Comparison of ENCODE assay signal across 20 mouse cellular contexts in genomic region chr7:144143941-144144340, GRCm38 (mm10).
A peak's percentile ranks its signal among the peaks of the same experiment; 100 is the strongest.
DNase-seq lines count a peak whose midpoint lies in the region; ATAC-seq and TF ChIP-seq lines count a peak whose summit lies in the region.
"Had no signal": no experiment of that assay in that cellular context is flagged by ENCODE, and none has a peak within 500 bp of the region (broad histone marks: within the 10 kb centered on the region; RNA-seq: fewer than 3 reads in every experiment).

No protein-coding gene starts in this region.

- no peaks in the 10 kb centered on the region for H3K36me3 ChIP-seq in hindbrain, embryonic 16.5 days (ENCODE audit: control insufficient read depth, insufficient read depth, low read length)
- no peaks in the 10 kb centered on the region for H3K36me3 ChIP-seq in hindbrain, embryonic 12.5 days
- no peaks in the 10 kb centered on the region for H3K36me3 ChIP-seq in neural tube, embryonic 15.5 days
- H3K36me3 ChIP-seq: limb, embryonic 13.5 days; liver, embryonic 12.5 days had no signal

- 23% methylated on average over 2 of the region's 2 CpGs for WGBS in hindbrain, embryonic 16.5 days
- 31% methylated on average over 2 of the region's 2 CpGs for WGBS in hindbrain, embryonic 12.5 days
- 19% methylated on average over 2 of the region's 2 CpGs for WGBS in neural tube, embryonic 15.5 days
- 17% methylated on average over 2 of the region's 2 CpGs for WGBS in olfactory bulb, adult 2 months

- no peaks in the 10 kb centered on the region for H3K9me3 ChIP-seq in hindbrain, embryonic 16.5 days (ENCODE audit: control insufficient read depth, low read length)
- H3K9me3 ChIP-seq in hindbrain, embryonic 12.5 days (replicated peaks) = no peaks in the 10 kb centered on the region
- H3K9me3 ChIP-seq in neural tube, embryonic 15.5 days (replicated peaks) = no peaks in the 10 kb centered on the region
- H3K9me3 ChIP-seq: limb, embryonic 13.5 days; liver, embryonic 12.5 days had no signal

- H3K9ac ChIP-seq in hindbrain, embryonic 16.5 days (ENCODE audit: low read depth, low read length) = no peak overlapping the region
- no peak overlapping the region for H3K9ac ChIP-seq in hindbrain, embryonic 12.5 days
- no peak overlapping the region for H3K9ac ChIP-seq in neural tube, embryonic 15.5 days (replicated peaks)
- H3K9ac ChIP-seq: limb, embryonic 13.5 days; liver, embryonic 12.5 days had no signal

- no peaks in the 10 kb centered on the region for H3K27me3 ChIP-seq in hindbrain, embryonic 16.5 days (replicated peaks; ENCODE audit: control insufficient read depth, insufficient read depth, low read length)
- 0 out of 2 replicates have a peak, but pooled peaks cover 2% of the 10 kb centered on the region for H3K27me3 ChIP-seq in hindbrain, embryonic 12.5 days
- no peaks in the 10 kb centered on the region for H3K27me3 ChIP-seq in neural tube, embryonic 15.5 days (replicated peaks)
- H3K27me3 ChIP-seq: limb, embryonic 13.5 days; liver, embryonic 12.5 days had no signal

- H3K4me3 ChIP-seq in hindbrain, embryonic 16.5 days (ENCODE audit: low read length) = no peak overlapping the region
- H3K4me3 ChIP-seq in hindbrain, embryonic 12.5 days = no peak overlapping the region
- no peak overlapping the region for H3K4me3 ChIP-seq in neural tube, embryonic 15.5 days (replicated peaks)
- no peak overlapping the region for H3K4me3 ChIP-seq in olfactory bulb, adult 2 months (ENCODE audit: insufficient read depth, low read depth, low read length)
- H3K4me3 ChIP-seq: gastrocnemius, adult 2 months; limb, embryonic 13.5 days; liver, embryonic 12.5 days had no signal

- 0 out of 2 replicates have a peak, but pooled peaks have one; percentile 60 for ATAC-seq in hindbrain, embryonic 16.5 days
- no peak for ATAC-seq in hindbrain, embryonic 12.5 days (ENCODE audit: low FRiP score)
- no peak for ATAC-seq in neural tube, embryonic 15.5 days (ENCODE audit: low FRiP score)
- ATAC-seq: liver, embryonic 12.5 days had no signal

- DNase-seq in embryo, embryonic 10.5 days (ENCODE audit: low spot score) = peak; percentile 21
- DNase-seq in embryo, embryonic 10 days (ENCODE audit: low spot score) = no peak
- no peak for DNase-seq in neural tube, embryonic 10.5 days (ENCODE audit: extremely low spot score, low spot score)
- no peak for DNase-seq in adrenal gland, postnatal 10 days
- DNase-seq: adrenal gland, adult 2 months; cerebellum, adult 8-10 months; cerebellum, postnatal 36 days; gastrocnemius, adult 2 months; heart, postnatal 4 days; kidney, adult 2 months; lung, adult 18-20 months; lung, postnatal 10 days; thymus, postnatal 14 days had no signal

- TF ChIP-seq POLR2A in olfactory bulb, adult 2 months (IDR thresholded peaks at IDR 0.05; ENCODE audit: insufficient read depth, low read depth, low read length) = no peak

- H3K4me1 ChIP-seq in hindbrain, embryonic 16.5 days (ENCODE audit: control insufficient read depth, insufficient read depth, low read depth, low read length) = peaks cover 8% of the 10 kb centered on the region; the same call in 1 of the 2 replicates
- H3K4me1 ChIP-seq in hindbrain, embryonic 12.5 days = peaks cover 3% of the 10 kb centered on the region; the same call in 1 of the 2 replicates
- peaks cover 16% of the 10 kb centered on the region; the same call in 1 of the 2 replicates for H3K4me1 ChIP-seq in neural tube, embryonic 15.5 days
- H3K4me1 ChIP-seq in olfactory bulb, adult 2 months (ENCODE audit: control insufficient read depth, insufficient read depth, low read length) = peaks cover 7% of the 10 kb centered on the region
- H3K4me1 ChIP-seq: liver, embryonic 12.5 days had no signal

- no peak overlapping the region for H3K4me2 ChIP-seq in hindbrain, embryonic 16.5 days (ENCODE audit: low read length)
- H3K4me2 ChIP-seq in hindbrain, embryonic 12.5 days (replicated peaks) = no peak overlapping the region
- no peak overlapping the region for H3K4me2 ChIP-seq in neural tube, embryonic 15.5 days
- H3K4me2 ChIP-seq: limb, embryonic 13.5 days; liver, embryonic 12.5 days had no signal

- TF ChIP-seq CTCF in olfactory bulb, adult 2 months (IDR thresholded peaks at IDR 0.05; ENCODE audit: insufficient read depth, low read depth, low read length) = no peak

- no peak overlapping the region for H3K27ac ChIP-seq in hindbrain, embryonic 16.5 days (ENCODE audit: low read depth, low read length)
- H3K27ac ChIP-seq in hindbrain, embryonic 12.5 days = no peak overlapping the region
- 0 out of 2 replicates have a peak overlapping the region, but pooled peaks have one; percentile 8 for H3K27ac ChIP-seq in neural tube, embryonic 15.5 days (replicated peaks)
- peak overlapping the region; percentile 71; the same call in 1 of the 2 replicates for H3K27ac ChIP-seq in olfactory bulb, adult 2 months (ENCODE audit: insufficient read depth, low read depth, low read length)
- H3K27ac ChIP-seq: gastrocnemius, adult 2 months; kidney, postnatal 0 days; limb, embryonic 13.5 days; liver, embryonic 12.5 days had no signal

Comparison
In these comparisons a context has a peak if more than half of its experiments do, and no peak if none do; other contexts are left out.
1. H3K27ac ChIP-seq: peak in neural tube, embryonic 15.5 days (single experiment) and olfactory bulb, adult 2 months (single experiment); none in hindbrain, embryonic 16.5 days (single experiment) and hindbrain, embryonic 12.5 days (single experiment).